Mouse (Mus musculus): ENCODE measurements around the gene Tcea2.

- TF ChIP-seq CTCF (IDR thresholded peaks at IDR 0.05; ENCODE audit: low read depth) (peak; percentile 78), EP300 (IDR thresholded peaks at IDR 0.05; ENCODE audit: low read depth) (no peak)
These were observed 35.7 kb upstream of the Tcea2 start for GRCm38 (mm10) chr2:181644361-181644760.

Data from liver, postnatal 0 days (tissue).